Mouse (Mus musculus): ENCODE measurements around the gene Mr1. TPM values are rescaled to one million over a fixed set of nuclear protein-coding genes. Genes with fewer than 3 reads are reported as not detected.

Mr1 gene
- polyA plus RNA-seq (2012; ENCODE audit: low replicate concordance) = 0.28 and 0.41 TPM in 2 replicates

GRCm38 (mm10) chr1:155146572-155146980, at the start of gene Mr1:
Mr1 (minus strand) TSS chr1:155146814.

GRCm38 (mm10) chr1:155158141-155158969, 11.7 kb upstream of the Mr1 start, which contains the start of gene Stx6:
Stx6 (plus strand) TSS chr1:155158715.

DNA sequence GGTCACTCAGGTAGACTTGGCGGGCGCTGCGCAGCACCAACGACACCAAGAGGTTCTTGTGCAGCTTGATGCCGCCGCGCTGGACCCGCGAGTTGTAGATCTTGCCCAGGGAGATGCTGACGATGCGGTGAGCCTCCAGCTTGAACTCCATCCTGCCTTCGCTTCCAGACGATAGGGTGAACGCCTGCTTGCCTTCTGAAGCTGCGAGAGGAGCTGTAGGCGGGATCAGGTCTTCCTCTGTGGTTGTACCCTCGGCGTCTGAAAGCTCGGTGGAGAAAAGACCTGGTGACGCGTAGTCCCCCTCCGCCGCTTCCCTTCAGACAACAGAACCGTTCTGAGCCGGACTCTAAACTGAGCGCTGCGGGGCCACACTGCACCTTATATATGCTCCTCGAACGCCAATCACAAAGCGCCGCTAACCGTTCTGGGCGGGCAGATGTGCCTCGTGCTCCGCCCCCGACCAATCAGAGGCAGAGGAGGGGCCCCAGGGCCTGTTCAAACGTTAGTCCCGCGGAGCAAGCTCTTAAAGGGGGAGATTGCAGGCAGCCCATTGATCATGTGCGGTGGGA, 47.2 kb downstream of the Mr1 start, which contains the start of gene Ier5:
Gene Ier5 (minus strand): TSS at position 357 of the 569 bp plus-strand sequence.

Other genes with a start within 250 kb of the Mr1 start
- gene Ier5, start 47.2 kb downstream of the Mr1 start, polyA plus RNA-seq (2012; ENCODE audit: low replicate concordance) = 30.2 and 70.8 TPM in 2 replicates
- 89.4 and 118 TPM in 2 replicates for gene Stx6, start 11.9 kb upstream of the Mr1 start, polyA plus RNA-seq (2012; ENCODE audit: low replicate concordance)
- gene BC034090, start 97.6 kb upstream of the Mr1 start, polyA plus RNA-seq (2012; ENCODE audit: low replicate concordance) = 0.09 and 0.10 TPM in 2 replicates

Data from leukemia stem cell, adult 10-12 weeks (primary cell).